Mouse (Mus musculus) midbrain, embryonic 14.5 days (tissue): ENCODE results near the gene Tyms. TPM values are rescaled to one million over a fixed set of nuclear protein-coding genes. Genes with fewer than 3 reads are reported as not detected.

Experiments
- ATAC-seq: fragments of 200-750 bp; cut with Nextera tagmentation; 2 replicates; pipeline ENCODE4 v1.8.0; 2017; ENCODE audit warnings: moderate number of reproducible peaks, moderate library complexity; ENCODE audit not compliant: low FRiP score, low TSS enrichment
- DNase-seq: peaks from one replicate; pipeline ENCODE4 v3.0.0-alpha.2; 2015
- H3K27ac ChIP-seq: fragments of 300-500 bp; sonication (generic); replicated peaks from 2 replicates; pipeline ENCODE4 v1.5.1; 2014; ENCODE audit warnings: mild to moderate bottlenecking, low read depth, low read length, moderate library complexity
- H3K27me3 ChIP-seq: fragments of 300-500 bp; sonication (generic); 2 replicates; pipeline ENCODE4 v1.6.1; 2014; ENCODE audit warnings: low read length, control low read depth, mixed read lengths; ENCODE audit not compliant: control insufficient read depth, insufficient read depth
- H3K36me3 ChIP-seq: fragments of 300-500 bp; sonication (generic); 2 replicates; pipeline ENCODE4 v1.6.1; 2014; ENCODE audit warnings: low read length, control low read depth; ENCODE audit not compliant: control insufficient read depth, insufficient read depth
- H3K4me1 ChIP-seq: fragments of 300-500 bp; sonication (generic); 2 replicates; pipeline ENCODE4 v1.6.1; 2014; ENCODE audit warnings: mild to moderate bottlenecking, antibody characterized with exemption, low read length, control low read depth; ENCODE audit not compliant: control insufficient read depth, insufficient read depth
- H3K4me2 ChIP-seq: fragments of 300-500 bp; sonication (generic); 2 replicates; pipeline ENCODE4 v1.6.1; 2014; ENCODE audit warnings: mild to moderate bottlenecking, low read length, moderate library complexity
- H3K4me3 ChIP-seq: fragments of 300-500 bp; sonication (generic); replicated peaks from 2 replicates; pipeline ENCODE4 v1.5.1; 2014; ENCODE audit warnings: low read depth, low read length
- H3K9ac ChIP-seq: fragments of 300-500 bp; sonication (generic); replicated peaks from 2 replicates; pipeline ENCODE4 v1.6.1; 2014; ENCODE audit warnings: mild to moderate bottlenecking, low read length, moderate library complexity
- H3K9me3 ChIP-seq: fragments of 300-500 bp; sonication (generic); 2 replicates; pipeline ENCODE4 v1.6.1; 2016; ENCODE audit warnings: low read length, control low read depth, mixed read lengths; ENCODE audit not compliant: control insufficient read depth
- WGBS: fragments of 180-500 bp; shearing (Covaris S2); extraction: QIAGEN DNeasy Blood & Tissue Kit; methylation state at CpG from one replicate; pipeline ENCODE4 v1.1.7; 2014; 5-methylcytosine and 5-hydroxymethylcytosine counted together
- polyA plus RNA-seq: library from polyadenylated mRNA; unstranded; fragments of >200 nt; fragmentation: Nextera tagmentation; extraction: Ambion mirVana; gene quantifications from 2 replicates; pipeline ENCODE4 v1.2.1, GENCODE M21; 2014

The Tyms gene
- polyA plus RNA-seq: 45.2 and 63.6 TPM in 2 replicates

DNA sequence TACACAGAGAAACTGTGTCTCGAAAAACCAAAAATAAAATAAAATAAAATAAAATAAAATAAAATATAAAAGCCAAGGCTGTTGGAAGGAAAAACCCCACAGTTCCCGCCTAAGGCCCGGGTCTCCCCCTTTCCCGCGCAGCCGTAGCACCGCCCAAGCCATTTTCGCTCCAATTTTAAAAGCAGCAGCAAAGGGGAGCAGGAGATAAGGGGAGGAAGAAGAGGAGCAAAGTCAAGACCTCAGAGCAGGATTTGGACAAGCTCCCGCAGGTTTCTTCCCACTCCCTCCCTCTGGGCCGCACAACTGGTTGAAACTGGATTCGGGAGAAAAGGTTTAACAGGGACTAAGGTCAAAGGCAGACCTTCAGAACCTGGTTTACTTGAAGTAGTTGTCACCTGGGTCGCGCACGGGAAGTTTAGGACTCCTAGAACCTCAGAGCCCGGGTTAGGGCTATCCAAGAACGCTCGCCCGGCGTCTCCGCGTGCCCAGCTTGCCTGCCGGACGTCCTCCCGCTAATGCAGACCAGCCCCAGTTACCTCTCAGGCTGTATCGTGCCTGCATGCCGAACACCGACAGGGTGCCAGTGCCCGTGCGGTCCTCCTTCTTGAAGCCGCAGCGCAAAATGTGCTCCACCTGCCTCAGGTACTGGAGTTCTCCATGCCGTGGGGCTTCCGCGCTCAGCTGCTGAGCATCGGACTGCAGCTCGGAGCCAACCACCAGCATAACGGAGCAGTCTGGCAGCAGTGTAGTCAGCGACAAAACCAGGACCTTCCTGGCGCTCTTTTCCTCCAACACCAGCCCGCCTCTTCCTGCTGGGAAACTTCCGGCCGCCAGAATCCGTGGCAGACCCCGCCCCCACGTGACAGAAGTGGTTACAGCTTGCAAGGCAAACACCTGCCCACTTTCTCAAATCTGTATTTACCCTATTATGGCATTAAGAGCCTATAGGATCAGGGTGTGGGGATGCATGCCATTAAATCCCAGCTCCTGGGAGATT, at the start of gene Tyms:
Tyms (minus strand) TSS at position 793 of the 997 bp plus-strand sequence.
- Histone ChIP-seq H3K27ac (peak within 1 kb of the TSS; percentile 60), H3K9me3 (no peaks in the 10 kb centered on the region), H3K27me3 (no peaks in the 10 kb centered on the region), H3K4me2 (peak within 1 kb of the TSS; percentile 59), H3K36me3 (peaks cover 17% of the 10 kb centered on the region), H3K4me1 (no peaks in the 10 kb centered on the region), H3K4me3 (peak within 1 kb of the TSS; percentile 61), H3K9ac (peak within 1 kb of the TSS; percentile 64)
- WGBS: 2% methylated on average over 45 of the region's 45 CpGs
- DNase-seq (peak; percentile 90), ATAC-seq (peak; percentile 78; the same call in 1 of the 2 replicates)

DNA sequence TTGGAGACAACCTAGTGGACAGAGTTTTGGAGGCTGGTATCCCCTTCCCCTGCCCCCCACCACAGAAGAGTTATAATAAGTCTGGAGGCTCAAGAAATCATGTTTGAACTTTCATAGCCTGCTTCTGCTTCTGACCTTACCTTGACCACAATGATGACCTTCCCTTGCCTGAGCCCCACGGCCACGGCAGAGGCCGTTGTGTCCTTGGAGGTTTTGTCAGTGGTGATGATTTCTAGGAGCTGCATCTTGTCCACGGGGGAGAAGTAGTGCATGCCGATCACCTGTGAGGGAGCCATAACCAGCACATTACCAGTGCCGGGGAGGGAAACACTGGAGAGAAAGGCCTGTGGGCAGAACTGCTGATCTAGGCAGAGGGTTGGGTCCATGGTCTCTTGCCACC, 49.1 kb upstream of the Tyms start:
- Histone ChIP-seq H3K4me3 (no peak overlapping the region), H3K36me3 (peaks cover 98% of the 10 kb centered on the region), H3K4me2 (no peak overlapping the region), H3K27me3 (no peaks in the 10 kb centered on the region), H3K27ac (no peak overlapping the region), H3K9me3 (no peaks in the 10 kb centered on the region), H3K4me1 (no peaks in the 10 kb centered on the region), H3K9ac (no peak overlapping the region)
- ATAC-seq: no peak
- DNase-seq: no peak
- WGBS: 93% methylated on average over 6 of the region's 6 CpGs

DNA sequence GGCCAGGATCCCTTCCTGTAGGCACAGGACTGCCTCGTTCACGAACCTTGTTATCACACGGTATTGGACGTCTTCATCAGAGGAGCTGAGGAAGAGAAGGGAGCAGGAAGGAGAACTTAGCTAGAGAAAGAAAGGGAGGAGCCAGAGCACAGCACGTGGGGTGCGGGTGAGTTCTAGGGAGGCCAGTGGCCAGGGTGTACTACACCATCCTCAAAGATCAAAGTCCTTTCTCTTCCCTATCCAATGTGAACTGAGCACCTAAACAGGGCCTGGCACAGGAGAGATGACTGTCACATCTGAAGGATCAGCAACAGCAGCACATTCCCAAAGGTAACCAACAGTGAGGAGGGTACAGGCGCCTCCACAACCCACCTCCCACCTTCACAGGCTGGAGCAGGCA, 46.7 kb upstream of the Tyms start:
- Histone ChIP-seq H3K27ac (no peak overlapping the region), H3K4me3 (no peak overlapping the region), H3K36me3 (peaks cover 96% of the 10 kb centered on the region), H3K27me3 (no peaks in the 10 kb centered on the region), H3K4me1 (no peaks in the 10 kb centered on the region), H3K9ac (no peak overlapping the region), H3K4me2 (no peak overlapping the region), H3K9me3 (no peaks in the 10 kb centered on the region)
- 82% methylated on average over 7 of the region's 7 CpGs for WGBS
- ATAC-seq (no peak), DNase-seq (no peak)

DNA sequence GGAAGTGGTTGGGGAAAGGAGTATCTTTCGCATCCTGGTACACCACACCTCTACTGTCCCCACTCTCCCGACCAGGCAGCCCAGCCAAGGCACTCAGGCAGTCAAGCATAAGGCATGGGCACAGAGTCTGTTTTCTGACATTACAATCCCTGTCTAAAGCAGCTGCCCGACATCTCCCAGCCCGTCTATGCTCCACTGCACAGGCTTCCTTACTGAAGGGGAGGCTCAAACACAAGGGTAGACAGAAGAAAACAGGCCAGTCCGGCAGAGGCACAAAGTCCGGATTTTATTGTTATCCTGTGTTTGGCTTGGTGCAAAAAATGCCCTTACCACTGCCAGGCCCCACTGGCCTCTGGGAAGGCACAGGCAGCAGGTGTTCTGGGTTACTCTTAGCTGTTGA, 45.7 kb upstream of the Tyms start:
- no peak for DNase-seq
- peaks cover 87% of the 10 kb centered on the region for H3K36me3 ChIP-seq
- ATAC-seq: no peak

DNA sequence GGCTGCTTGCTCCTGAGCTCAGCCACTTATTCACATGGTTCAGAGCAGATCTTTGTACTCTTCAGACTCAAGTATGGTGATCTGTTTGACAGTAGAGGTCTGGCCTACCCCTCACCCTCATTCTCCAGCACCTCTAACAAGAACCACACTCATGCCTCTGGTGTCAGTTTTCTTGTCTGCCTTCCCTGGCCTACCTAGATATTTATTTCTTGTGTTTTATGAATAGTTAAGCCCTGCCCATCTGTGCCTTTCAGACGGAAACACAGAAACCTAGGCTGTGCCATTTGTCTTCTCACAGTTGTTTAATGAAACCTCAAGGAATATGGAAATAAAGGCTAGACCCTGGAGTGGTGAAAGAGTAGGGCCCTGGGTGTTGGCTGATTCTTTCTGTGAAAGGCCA, 44.6 kb upstream of the Tyms start:
- ATAC-seq (no peak), DNase-seq (no peak)
- Histone ChIP-seq H3K27ac (no peak overlapping the region), H3K9ac (no peak overlapping the region), H3K4me2 (no peak overlapping the region), H3K9me3 (no peaks in the 10 kb centered on the region), H3K4me3 (no peak overlapping the region), H3K36me3 (peaks cover 80% of the 10 kb centered on the region), H3K27me3 (no peaks in the 10 kb centered on the region; the same call in 1 of the 2 replicates), H3K4me1 (peaks cover 11% of the 10 kb centered on the region; the same call in 1 of the 2 replicates)
- WGBS: 95% methylated on average over 1 of the region's 1 CpGs

More for the DNA sequence above, 45.7 kb upstream of the Tyms start:
- peaks cover 4% of the 10 kb centered on the region; the same call in 1 of the 2 replicates for H3K4me1 ChIP-seq
- 71% methylated on average over 6 of the region's 6 CpGs for WGBS
- no peak overlapping the region for H3K4me2 ChIP-seq
- H3K27ac ChIP-seq: no peak overlapping the region
- no peaks in the 10 kb centered on the region for H3K27me3 ChIP-seq
- no peaks in the 10 kb centered on the region for H3K9me3 ChIP-seq
- H3K4me3 ChIP-seq: no peak overlapping the region
- H3K9ac ChIP-seq: no peak overlapping the region

DNA sequence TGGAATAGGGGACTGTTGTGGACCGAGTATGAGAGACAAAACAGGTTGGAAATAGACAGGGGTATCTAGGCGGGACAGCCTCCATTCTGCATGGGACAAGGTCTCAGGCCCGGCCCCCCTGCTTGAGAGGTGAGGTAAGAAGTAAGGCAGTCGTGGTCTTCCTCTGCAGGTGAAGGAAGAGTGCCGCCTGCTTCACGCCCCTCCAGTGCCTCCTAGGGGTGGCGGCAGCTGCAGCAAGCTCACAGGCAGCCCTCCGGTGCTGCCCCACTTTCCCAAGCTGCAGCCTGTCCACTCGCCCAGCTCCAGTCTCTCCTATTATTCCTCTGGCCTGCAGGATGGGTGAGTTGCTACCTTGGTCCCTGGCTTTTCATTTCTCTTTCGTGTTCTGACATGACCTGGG, 42.3 kb upstream of the Tyms start:
- DNase-seq: no peak
- peaks cover 7% of the 10 kb centered on the region; the same call in 1 of the 2 replicates for H3K27me3 ChIP-seq
- no peak for ATAC-seq
- no peak overlapping the region for H3K4me3 ChIP-seq
- no peak overlapping the region for H3K9ac ChIP-seq
- peaks cover 20% of the 10 kb centered on the region for H3K4me1 ChIP-seq
- H3K36me3 ChIP-seq: peaks cover 57% of the 10 kb centered on the region
- no peak overlapping the region for H3K27ac ChIP-seq
- H3K4me2 ChIP-seq: no peak overlapping the region
- WGBS: 54% methylated on average over 10 of the region's 10 CpGs
- no peaks in the 10 kb centered on the region for H3K9me3 ChIP-seq

DNA sequence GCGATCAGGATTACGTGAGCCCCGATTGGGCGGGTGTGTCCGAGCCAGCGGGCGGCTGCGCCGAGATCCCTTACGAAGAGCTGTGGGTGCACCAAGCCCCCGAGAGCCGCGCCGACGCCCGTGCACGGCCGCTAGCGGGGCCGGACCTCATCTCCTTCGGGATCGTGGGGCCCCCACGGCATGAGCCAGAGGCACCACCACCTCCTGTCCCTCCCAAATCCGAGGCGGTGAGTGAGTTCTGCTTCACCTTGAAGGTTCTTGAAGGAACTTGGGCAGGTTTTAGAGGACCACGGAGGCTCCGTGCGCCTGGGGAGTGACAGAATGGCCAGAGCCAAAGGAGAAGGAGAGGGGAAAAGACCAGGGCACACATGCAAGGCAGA, 41.3 kb upstream of the Tyms start:
- ATAC-seq: peak; percentile 4; the same call in 1 of the 2 replicates
- WGBS: 7% methylated on average over 28 of the region's 28 CpGs
- Histone ChIP-seq H3K4me3 (peak overlapping the region; percentile 44), H3K9me3 (no peaks in the 10 kb centered on the region), H3K27me3 (peaks cover 7% of the 10 kb centered on the region; the same call in 1 of the 2 replicates), H3K9ac (peak overlapping the region; percentile 64), H3K4me2 (peak overlapping the region; percentile 66), H3K27ac (no peak overlapping the region), H3K4me1 (peaks cover 30% of the 10 kb centered on the region), H3K36me3 (peaks cover 47% of the 10 kb centered on the region)
- no peak for DNase-seq

DNA sequence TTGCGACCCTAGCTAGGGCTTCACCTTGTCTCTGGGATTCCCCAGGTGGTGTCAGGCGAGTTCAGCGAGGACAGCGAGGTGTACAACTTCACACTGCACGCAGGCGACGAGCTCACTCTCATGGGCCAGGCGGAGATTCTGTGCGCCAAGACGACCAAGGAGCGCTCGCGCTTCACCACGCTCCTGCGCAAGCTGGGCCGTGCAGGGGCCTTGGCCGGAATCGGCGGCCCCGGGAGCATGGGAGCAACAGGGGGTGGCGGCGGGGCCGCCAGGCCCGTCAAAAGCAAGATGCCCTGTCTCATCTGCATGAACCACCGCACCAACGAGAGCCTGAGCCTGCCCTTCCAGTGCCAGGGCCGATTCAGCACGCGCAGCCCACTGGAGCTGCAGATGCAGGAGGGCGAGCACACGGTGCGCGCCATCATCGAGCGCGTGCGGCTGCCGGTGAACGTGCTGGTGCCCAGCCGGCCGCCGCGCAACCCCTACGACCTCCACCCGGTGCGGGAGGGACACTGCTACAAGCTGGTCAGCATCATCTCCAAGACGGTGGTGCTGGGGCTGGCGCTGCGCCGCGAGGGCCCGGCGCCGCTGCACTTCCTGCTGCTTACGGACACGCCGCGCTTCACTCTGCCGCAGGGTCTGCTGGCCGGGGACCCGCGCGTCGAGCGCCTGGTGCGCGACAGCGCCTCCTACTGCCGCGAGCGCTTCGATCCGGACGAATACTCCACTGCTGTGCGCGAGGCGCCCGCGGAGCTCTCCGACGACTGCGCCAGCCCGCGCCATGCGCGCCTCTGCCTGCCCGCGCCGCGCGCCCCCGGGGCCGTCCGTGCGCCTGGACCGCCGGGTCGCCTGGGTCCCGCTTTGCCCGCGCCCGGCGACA, 40.7 kb upstream of the Tyms start:
- Histone ChIP-seq H3K4me1 (peaks cover 34% of the 10 kb centered on the region), H3K9ac (peak overlapping the region; percentile 64), H3K36me3 (peaks cover 41% of the 10 kb centered on the region), H3K27me3 (peaks cover 7% of the 10 kb centered on the region; the same call in 1 of the 2 replicates), H3K9me3 (no peaks in the 10 kb centered on the region), H3K4me3 (peak overlapping the region; percentile 44), H3K27ac (peak overlapping the region; percentile 64; the same call in 1 of the 2 replicates), H3K4me2 (peak overlapping the region; percentile 66)
- ATAC-seq (peak; percentile 77), DNase-seq (peak; percentile 94)
- 2% methylated on average over 103 of the region's 103 CpGs for WGBS
